Mouse (Mus musculus) brain, embryonic 14.5 days (tissue): ENCODE measurements around the gene Cradd. TPM values are rescaled to one million over a fixed set of nuclear protein-coding genes. Genes with fewer than 3 reads are reported as not detected.
A peak's percentile ranks its signal among the peaks of the same experiment; 100 is the strongest.

Experiments
- DNase-seq: peaks from one replicate; pipeline ENCODE4 v3.0.0-alpha.2; 2011; ENCODE audit warnings: low read depth
- CTCF ChIP-seq: fragments of 200-500 bp; IDR thresholded peaks from 2 replicates; pipeline ENCODE4 v1.5.1; 2012; ENCODE audit warnings: inconsistent platforms, mild to moderate bottlenecking, moderate library complexity, borderline replicate concordance; ENCODE audit not compliant: insufficient read depth, insufficient read length; ENCODE audit errors: extremely low read depth
- POLR2A ChIP-seq: fragments of 200-500 bp; IDR thresholded peaks from 2 replicates; pipeline ENCODE4 v1.6.1; 2012; ENCODE audit warnings: mild to moderate bottlenecking, inconsistent platforms, borderline replicate concordance; ENCODE audit not compliant: poor library complexity, insufficient read depth, insufficient read length, severe bottlenecking; ENCODE audit errors: extremely low read depth
- polyA plus RNA-seq: library from polyadenylated mRNA; depleted of rRNA; stranded (reverse); fragments of >200 nt; gene quantifications from 2 replicates; pipeline ENCODE4 v1.2.3, GENCODE M21; 2012

The Cradd gene
- polyA plus RNA-seq, 1 experiment = 10.1 TPM

GRCm38 (mm10) chr10:95213311-95213710, 110.6 kb downstream of the Cradd start:
- no peak for DNase-seq

GRCm38 (mm10) chr10:95211660-95212059, 112.3 kb downstream of the Cradd start:
- TF ChIP-seq CTCF = no peak
- no peak for TF ChIP-seq POLR2A
- no peak for DNase-seq

More at GRCm38 (mm10) chr10:95213311-95213710, 110.6 kb downstream of the Cradd start:
- TF ChIP-seq POLR2A (no peak), CTCF (no peak)

GRCm38 (mm10) chr10:95210664-95211372, 113.1 kb downstream of the Cradd start:
- TF ChIP-seq CTCF = no peak
- no peak for TF ChIP-seq POLR2A
- no peak for DNase-seq

GRCm38 (mm10) chr10:95210167-95210566, 113.8 kb downstream of the Cradd start:
- no peak for DNase-seq
- TF ChIP-seq POLR2A (no peak), CTCF (no peak)

GRCm38 (mm10) chr10:95207423-95207822, 116.5 kb downstream of the Cradd start:
- no peak for DNase-seq
- TF ChIP-seq CTCF (no peak), POLR2A (no peak)

GRCm38 (mm10) chr10:95201514-95201913, 122.4 kb downstream of the Cradd start:
- no peak for DNase-seq
- TF ChIP-seq CTCF (no peak), POLR2A (no peak)

GRCm38 (mm10) chr10:95200323-95200722, 123.6 kb downstream of the Cradd start:
- TF ChIP-seq CTCF (no peak), POLR2A (no peak)
- DNase-seq = peak; percentile 77

GRCm38 (mm10) chr10:95199541-95200269, 124.2 kb downstream of the Cradd start:
- TF ChIP-seq POLR2A = no peak
- TF ChIP-seq CTCF = no peak

GRCm38 (mm10) chr10:95197377-95197776, 126.6 kb downstream of the Cradd start:
- no peak for DNase-seq
- TF ChIP-seq CTCF (no peak), POLR2A (no peak)

More at GRCm38 (mm10) chr10:95199541-95200269, 124.2 kb downstream of the Cradd start:
- DNase-seq = peak; percentile 55

GRCm38 (mm10) chr10:95195719-95196118, 128.2 kb downstream of the Cradd start:
- no peak for DNase-seq
- TF ChIP-seq POLR2A (no peak), CTCF (no peak)

GRCm38 (mm10) chr10:95194776-95195175, 129.2 kb downstream of the Cradd start:
- TF ChIP-seq POLR2A (no peak), CTCF (no peak)
- DNase-seq = no peak

- TF ChIP-seq CTCF (no peak), POLR2A (no peak)
These were observed 130.1 kb downstream of the Cradd start for GRCm38 (mm10) chr10:95193875-95194281.

GRCm38 (mm10) chr10:95191881-95192280, 132.1 kb downstream of the Cradd start:
- DNase-seq = no peak
- TF ChIP-seq CTCF (no peak), POLR2A (no peak)

More at GRCm38 (mm10) chr10:95193875-95194281, 130.1 kb downstream of the Cradd start:
- no peak for DNase-seq
